Mouse (Mus musculus): ENCODE data around the gene Mrln.
"Not testable (repeated sequence)": the region's sequence is repeated elsewhere in the genome, so short reads cannot be mapped to it uniquely, and the experiment has no call there.

The Mrln gene

DNA sequence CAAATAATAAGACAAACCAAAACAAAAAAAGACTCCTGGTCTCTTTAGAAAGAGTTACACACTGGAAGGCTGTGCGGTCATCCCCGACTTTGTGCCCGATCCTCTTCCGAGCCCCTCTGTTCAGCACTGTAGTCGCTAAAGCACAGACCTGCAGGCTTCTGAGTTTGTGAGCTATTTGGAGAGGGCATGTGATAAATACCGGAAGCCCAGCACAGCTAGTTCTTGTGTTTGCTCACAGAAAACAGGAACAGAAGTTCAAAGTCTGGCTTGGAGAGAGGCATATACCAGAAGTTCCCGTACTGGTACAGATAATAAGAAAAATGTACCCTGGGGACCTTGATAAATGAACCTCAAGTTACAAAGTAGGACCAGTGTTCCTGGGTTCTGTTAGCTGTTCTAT lies 9.2 kb upstream of the Mrln start:
- DNase-seq (ENCODE audit: low read depth in 1 of 2, low spot score in 2 of 2) = peak in 1 of 2 experiments; percentile 9

DNA sequence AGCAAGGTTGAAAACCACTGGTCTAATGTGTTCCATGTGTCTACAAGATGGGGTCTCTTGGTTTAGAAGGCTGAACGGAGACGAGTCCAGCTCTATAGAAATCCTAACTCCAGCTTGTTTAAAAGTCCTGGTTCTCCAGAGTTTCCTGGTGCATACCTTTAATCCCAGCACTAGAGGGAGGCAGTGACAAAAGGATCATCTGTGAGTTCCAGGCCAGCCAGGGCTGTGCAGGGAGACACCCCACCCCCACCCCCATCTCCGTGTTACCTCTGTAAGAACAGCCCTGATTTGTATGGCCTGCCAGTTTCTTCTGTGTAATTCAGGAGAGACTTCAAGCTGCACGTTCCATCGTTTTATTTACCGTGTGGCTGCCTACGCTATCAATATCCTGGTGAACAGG lies 8.7 kb upstream of the Mrln start:
- DNase-seq (ENCODE audit: low read depth in 1 of 2, low spot score in 2 of 2) = no peak

DNA sequence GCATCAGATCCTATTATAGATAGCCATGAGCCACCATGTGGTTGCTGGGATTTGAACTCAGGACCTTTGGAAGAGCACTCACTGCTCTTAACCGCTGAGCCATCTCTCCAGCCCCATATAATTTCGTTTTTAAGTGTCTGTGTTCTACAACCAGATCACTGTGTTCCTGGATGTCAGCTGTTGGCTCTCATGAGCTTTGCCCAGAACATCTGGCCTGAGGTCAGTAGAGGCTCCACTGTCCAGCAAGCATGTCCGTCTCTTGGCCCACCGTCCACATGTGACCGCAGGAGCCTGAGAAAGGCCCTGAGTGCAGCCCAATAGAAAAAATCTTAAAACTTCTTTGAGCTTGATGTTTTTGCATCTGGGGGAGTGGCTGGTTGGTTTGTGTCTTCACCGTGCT lies 7.8 kb upstream of the Mrln start:
- DNase-seq (ENCODE audit: low read depth in 1 of 2, low spot score in 2 of 2) = no peak

DNA sequence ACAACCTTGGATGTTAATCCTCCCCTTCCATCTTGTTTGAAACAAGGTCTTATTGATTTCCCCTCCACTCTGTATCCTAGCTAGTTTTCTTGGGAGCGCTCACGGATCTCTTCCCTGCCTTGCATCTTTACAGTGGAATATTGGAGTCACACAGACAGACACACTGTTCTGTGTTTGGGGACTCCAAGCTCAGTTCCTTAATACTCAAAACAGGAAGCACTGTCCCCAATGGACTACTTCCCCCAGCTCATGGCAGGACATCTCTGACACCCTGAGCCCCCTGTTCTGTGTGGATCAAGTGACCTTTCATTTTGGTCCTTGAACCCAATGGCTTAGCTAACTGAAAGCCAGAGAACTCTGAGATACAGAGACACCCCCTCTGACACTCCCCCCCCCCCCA lies 6.9 kb upstream of the Mrln start:
- DNase-seq (ENCODE audit: low read depth in 1 of 2, low spot score in 2 of 2) = no peak

DNA sequence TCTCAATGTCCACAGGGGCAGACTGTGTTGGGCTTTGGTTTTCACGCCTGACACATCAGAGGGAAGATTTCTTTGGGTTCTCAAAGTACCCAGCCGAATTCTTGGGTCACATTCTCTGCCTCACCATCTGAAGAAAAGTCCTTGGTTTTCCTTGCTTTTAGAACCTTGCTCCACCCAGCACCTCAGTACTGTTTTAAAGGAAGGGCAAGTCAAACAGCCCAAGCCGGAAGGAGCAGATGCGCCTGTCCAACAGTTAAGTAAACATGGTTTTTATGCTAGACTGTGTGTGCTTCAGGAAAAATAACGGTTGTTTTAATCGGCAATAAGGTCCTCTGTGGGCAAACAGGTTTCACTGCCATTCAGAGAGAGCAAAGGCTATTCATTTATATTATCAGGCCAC lies 6.5 kb upstream of the Mrln start:
- DNase-seq (ENCODE audit: low read depth in 1 of 2, low spot score in 2 of 2) = no peak

DNA sequence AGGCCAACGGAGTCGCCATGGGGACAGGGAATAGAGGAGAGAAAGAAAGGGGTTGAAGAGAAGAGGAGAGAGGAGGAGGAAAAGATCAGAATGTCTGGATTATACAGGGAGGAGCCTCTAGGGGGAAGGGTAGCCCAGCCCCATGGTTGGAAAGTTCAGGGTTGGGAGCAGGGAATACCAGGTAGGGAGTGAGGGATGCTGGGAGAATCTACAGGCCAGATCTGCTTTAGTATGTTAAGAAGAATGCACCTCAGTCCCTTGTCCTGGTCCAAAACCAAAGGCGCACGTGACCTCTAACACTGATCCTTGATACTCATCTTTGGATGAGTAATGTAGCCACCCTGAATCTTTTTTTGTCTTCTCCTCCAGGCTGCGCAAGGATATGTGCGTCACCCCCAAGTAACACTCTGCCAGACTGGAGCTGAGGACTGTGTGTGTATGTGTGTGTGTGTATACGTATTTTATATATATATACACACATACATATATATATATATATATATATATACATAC lies 5.5 kb upstream of the Mrln start:
- no peak for DNase-seq (ENCODE audit: low read depth in 1 of 2, low spot score in 2 of 2)

DNA sequence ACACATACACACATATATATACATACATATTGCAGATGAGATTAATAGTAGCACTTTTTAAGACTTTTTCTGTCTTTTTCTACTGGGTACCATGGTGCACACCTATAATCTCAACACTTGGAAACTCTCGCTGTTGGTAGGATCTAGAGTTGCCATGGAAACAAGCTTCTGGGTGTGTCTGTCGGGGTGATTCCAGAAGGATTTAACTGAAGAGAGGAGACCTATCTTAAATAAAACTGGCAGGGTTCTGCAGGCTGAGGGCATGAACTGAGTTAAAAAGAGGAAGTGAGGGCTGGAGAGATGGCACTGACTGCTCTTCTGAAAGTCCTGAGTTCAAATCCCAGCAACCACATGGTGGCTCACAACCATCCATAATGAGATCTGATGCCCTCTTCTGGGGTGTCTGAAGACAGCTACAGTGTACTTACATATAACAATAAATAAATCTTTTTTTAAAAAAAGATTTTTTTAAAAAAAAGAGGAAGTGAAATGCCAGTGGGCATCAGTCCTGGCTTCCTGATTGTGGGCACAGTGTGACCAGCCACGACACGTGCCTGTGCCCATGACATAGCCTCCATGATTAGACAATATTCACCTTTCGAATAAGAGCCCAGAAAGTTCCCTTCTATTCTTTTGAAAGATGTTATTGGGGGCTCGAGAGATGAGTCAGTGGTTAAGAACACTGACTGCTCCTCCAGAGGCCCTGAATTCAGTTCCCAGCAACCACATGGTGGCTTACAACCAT lies 4.8 kb upstream of the Mrln start:
- peak in 1 of 2 experiments; percentile 10 for DNase-seq (ENCODE audit: low read depth in 1 of 2, low spot score in 2 of 2)

DNA sequence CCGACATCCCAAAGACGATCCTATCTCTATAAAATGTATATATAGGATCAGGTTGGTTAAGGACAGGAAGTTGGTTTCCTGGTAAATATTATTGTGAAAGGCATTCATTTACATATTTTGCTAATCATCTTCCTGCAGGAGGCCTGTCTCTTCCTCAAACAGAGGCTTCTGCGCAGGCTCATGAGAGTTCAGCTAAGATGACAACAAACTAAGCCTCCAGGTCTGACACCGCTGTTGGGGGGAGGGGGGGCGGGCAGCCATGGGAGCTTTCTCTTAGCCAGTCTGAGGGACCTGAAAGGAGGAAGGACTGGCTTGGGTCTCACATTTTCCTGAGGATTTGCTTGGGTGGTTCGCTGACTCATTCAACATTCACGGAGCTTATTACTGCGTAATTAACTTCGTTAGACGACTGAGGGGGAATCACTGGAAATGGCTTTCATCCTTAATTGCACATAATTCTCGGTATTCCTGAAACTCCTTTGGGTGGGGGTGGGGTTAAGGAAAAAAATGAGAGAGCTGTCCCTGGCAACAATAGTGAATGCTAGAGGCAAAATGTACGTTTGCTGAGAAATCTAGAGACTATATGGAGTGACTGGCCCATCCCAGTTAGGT lies 3.5 kb upstream of the Mrln start:
- DNase-seq (ENCODE audit: low read depth in 1 of 2, low spot score in 2 of 2) = no peak

DNA sequence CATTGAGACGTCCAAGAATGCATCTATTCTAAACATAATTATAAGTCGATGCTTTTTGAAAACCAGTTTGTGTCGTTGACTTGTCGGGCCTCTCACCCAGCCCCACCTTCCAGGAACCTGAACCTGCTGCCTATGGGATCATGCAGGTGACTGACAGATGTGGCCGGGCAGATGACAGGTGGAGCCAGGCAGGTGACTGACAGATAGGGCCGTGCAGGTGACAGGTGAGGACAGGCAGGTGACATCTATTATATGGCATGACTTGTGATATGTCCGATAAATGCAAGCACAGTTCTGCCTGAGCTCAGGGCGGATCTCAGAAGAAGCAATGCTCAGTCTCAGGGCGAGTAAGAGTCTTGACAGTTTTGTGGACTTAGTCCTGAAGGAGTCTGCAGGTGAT lies 6.8 kb downstream of the Mrln start:
- no peak for DNase-seq (ENCODE audit: low read depth in 1 of 2, low spot score in 2 of 2)

DNA sequence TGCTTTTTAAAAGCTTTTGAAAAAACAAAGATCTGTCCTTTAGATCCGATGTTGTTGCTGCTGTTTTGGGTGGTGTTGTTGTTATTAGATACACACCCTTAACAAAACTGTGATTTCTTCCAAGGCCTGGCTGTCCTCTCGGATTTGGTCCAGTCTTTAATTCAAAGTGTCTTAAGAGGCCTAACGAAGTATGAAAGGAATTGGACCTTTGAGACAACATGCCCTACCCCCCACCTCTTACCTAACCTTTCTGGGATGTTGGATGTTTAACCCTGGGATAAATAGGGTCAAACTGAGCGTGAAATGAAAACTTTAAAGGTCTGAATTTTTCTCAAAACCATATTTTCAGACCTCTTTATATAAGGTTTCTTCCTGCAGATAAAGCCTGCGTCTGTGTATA lies 16.5 kb downstream of the Mrln start:
- DNase-seq (ENCODE audit: low read depth in 1 of 2, low spot score in 2 of 2) = no peak

DNA sequence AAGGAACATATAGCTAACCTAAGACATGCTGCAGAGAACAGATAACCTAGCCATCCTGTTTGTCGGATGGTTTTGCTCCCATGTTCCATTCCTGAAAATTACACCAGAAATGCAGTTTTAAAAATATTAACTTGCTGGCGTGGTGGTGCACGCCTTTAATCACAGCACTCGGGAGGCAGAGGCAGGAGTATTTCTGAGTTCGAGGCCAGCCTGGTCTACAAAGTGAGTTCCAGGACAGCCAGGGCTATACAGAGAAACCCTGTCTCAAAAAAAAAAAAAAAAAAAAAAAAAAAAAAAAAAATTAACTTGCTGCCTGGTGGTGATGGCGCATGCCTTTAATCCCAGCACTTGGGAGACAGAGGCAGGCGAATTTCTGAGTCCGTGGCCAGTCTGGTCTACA lies 17.8 kb downstream of the Mrln start:
- DNase-seq (ENCODE audit: low read depth in 1 of 2, low spot score in 2 of 2) = not testable (repeated sequence)

DNA sequence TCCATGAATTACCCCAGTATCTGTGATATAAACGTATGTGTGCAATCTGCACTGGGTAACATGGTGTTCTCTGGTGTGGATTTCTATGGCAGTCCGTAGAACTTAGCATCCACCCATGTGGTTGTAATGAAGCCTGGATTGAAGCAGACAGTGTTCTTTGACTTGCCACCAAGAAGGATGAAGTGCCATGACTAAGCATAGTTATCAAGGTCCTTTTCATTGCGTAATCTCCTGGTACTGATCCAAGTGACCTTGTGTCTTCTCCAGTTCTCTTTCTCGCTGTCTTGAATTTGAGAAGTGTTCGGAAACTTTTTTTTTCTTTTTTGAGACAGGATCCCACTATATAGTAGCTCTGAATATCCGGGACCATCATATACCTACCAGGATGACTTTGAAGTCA lies 20.1 kb downstream of the Mrln start:
- DNase-seq (ENCODE audit: low read depth in 1 of 2, low spot score in 2 of 2) = no peak

DNA sequence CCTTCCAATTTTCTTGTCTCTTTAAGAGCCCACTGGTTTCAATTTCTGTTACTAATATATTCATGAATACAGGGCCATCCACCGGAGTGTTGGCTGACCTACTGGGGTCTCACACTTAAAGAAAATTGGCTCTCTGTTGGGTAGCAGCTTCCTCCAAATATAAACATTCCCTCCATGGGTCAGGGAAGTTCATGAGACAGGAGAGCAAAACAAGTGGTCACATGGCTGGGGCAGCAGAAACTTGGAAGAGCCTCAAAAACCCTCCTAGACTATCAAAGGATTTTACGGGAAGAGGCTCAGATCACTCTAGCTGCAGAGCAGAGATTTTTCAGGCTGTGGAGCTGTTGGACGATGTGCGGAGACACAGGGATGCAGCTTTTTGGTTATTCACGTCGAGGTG lies 21.3 kb downstream of the Mrln start:
- no peak for DNase-seq (ENCODE audit: low read depth in 1 of 2, low spot score in 2 of 2)

DNA sequence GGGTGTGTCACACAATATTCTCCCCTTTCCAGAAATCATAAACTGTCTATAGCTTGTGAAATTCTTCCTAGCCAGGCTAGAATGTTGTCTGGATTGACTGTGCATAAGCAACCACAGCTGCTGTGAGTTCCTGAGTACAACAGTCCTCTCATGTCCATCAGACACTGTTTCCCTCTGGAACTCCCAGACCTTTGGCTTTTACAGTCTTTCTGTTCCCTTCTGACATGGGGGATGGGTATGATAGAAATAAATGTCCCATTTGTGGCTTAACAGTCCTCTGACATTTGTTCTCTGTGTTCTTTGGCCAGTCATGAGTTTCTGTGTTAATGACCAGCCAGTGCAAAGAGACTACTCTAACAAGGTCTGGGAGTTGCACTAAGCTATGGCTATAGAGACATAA lies 22.1 kb downstream of the Mrln start:
- DNase-seq (ENCODE audit: low read depth in 1 of 2, low spot score in 2 of 2) = no peak

DNA sequence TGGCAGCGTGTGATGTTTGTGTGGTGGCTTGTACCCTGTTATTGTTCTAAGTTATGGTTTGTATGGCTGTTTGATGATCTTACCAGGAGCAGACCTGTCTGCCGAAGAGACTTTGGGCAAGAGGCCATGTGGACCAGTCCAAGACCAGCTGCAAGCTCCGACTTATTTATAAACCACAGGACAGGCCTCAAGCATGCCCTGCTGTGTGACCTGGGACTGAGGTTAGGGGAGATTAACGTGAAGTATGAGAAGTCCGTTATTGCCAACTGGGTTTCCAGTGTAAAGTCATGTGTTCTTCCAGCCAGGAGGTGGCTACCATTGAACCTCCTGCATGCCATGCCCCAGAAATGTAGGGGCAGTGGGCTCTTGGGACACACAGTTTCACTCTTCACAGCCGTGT lies 25.9 kb downstream of the Mrln start:
- no peak for DNase-seq (ENCODE audit: low read depth in 1 of 2, low spot score in 2 of 2)

DNA sequence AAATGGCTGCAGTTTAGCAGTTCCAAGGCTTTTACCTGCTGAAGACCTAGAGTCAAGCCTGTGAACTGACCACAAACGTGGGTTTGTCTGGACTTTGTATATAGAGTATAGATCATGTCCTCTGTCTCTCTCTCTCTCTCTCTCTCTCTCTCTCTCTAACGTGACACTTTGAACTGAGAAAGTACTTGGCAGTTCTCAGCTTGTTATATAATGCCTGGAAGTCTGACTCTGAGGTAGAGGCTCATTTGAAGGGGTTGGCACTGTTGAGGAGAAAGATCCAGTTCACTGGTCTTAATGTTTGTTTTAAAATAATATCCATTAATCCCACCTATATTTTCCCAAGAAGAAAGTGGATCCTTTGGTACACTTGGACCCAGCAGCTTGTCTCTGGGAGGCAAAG lies 33.5 kb downstream of the Mrln start:
- no peak for DNase-seq (ENCODE audit: low read depth in 1 of 2, low spot score in 2 of 2)

DNA sequence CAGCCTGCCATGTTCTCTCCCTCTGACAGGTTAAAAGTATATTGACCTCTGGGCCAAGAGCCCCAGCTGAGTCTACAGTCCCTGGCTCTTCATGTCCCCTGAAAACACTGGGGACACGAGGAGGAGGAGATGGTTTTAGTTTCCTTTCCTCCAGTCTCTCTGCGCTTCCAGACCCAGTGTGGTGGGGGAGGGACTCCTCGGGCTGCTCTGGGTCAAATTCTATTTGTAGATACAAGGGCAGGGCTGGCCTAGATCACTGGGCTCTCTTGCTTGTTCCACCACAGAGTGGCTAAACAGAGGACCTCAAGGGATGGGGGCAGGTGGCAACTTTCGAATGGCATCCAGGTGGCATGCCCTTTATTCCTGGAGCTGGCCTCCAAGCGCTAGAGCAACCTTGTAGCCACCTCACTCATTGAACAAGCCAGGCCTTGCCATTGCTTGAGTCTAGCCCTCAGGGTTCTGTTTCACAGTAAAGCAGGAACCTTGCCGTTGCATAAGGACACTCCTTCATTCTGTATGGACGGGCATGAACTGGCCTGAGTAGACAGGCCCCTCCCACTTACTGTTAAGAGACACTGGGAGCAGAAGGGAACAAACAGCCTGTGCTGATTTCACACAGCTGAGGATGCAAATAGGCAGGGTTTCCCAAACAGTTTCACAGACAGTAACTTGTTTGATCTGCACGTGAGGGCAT lies 38.4 kb downstream of the Mrln start:
- no peak for DNase-seq (ENCODE audit: low read depth in 1 of 2, low spot score in 2 of 2)

DNA sequence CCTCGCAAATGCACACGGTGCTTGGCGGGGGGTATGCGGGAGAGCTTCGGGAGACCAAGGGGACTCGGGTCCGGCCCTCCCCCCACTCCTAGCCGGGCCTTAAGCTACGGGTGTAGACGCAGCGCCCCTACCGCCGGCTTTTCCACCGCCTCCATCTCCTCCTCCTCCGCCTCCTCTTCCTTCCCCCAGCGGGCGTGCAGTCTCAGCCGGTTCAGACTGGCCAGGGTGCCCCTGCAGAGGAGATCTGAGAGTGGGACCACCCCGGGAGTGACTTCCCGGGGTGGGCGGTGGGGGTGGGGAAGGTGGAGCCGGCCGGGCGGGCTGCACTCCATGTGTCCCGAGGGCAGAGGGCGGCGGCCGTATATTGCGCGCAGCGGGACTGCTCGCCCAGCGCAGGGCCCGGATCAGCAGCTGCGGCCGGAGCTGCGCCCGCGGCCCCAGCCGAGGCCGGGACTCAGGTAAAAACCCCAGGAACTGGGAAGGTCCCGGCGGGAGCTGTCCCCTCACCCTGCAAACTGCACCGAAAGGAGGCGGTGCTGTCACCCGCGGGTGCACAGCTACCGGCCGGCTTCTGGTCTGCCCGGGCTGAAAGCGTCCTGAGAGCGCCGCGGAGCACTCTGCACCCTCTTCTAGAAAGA lies 40.6 kb downstream of the Mrln start, which contains the start of gene Slc16a9:
Slc16a9 (plus strand) TSS at position 180 of the 638 bp plus-strand sequence.
- DNase-seq (ENCODE audit: low read depth in 1 of 2, low spot score in 2 of 2) = no peak

DNA sequence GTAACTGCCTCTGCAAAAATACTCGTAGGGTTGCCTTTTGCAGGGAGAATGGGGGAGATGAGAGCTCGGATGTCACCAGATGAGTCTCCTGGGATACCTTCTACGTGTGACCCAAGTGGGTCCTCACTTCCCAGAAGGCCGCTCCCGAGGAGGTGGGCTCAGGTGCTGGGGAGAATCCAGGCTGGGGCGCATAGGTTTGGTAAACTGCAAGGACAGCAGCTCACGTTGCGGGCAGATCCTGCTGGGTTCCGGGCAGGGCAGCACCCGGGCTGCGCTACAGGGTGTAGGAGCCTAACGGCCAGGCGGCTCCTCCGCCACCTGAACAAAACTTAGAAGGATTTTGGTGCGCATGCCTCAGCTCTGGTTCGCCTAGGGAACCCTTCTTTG lies 41.1 kb downstream of the Mrln start:
- DNase-seq (ENCODE audit: low read depth in 1 of 2, low spot score in 2 of 2) = no peak

DNA sequence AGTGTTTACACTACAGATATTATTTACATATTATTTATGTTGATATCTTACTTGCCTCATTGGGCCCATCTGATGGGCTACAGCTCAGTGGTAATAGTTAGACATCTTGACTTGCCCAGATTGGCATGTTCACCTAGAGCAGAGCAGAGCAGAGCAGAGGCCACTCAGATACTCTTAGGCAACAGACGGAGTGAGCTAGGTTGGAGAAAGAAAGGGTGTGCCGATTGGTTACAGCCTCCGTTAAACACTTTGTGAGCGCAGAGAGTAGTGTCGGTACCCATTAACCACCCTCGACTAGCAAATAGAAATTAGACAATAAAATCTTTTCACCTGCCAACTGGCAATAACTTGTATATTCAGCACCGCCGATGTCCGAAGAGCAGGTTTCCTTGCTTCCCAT lies 41.6 kb downstream of the Mrln start:
- no peak for DNase-seq (ENCODE audit: low read depth in 1 of 2, low spot score in 2 of 2)

DNA sequence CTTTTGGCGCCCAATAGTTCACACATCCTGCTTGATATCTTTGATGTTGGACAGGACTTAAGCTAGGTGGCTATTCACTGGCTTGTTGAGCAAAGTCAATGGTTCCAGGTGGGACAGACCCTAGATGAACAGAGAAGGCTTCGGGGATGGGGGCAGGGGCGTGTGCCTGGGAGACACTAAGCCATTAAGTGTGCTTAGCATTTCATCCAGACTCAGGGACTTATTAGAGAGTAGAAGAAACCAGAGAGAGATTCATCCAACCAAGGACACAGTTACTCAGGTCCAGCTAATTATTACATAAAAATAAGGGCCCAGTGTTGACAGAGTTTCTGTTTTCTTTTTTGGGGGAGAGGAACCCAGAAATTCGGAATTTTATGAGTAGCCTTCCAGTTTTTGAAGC lies 45.9 kb downstream of the Mrln start:
- DNase-seq (ENCODE audit: low read depth in 1 of 2, low spot score in 2 of 2) = no peak

DNA sequence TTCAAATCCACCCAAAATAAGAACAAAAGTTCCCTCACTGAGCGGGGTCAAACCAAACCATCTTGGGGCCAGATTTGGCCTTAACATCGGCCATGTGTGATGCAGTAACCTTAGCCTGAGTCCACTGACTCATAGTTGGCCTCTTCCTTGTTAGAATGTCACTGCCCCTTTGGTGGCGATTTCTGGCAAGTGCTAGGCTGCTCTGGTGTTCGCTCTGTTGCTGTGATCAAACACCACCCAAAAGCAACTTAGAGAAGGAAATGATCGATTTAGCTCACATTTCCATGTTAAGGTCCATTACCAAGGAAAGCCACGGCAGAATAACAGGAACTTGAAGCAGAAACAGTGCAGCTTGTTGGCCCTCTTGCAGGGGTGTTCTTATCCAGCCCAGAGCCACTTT lies 46.3 kb downstream of the Mrln start:
- no peak for DNase-seq (ENCODE audit: low read depth in 1 of 2, low spot score in 2 of 2)

Data from monocyte, adult 2 months (primary cell).